Mouse (Mus musculus): ENCODE data around the gene Gm614. TPM values are rescaled to one million over a fixed set of nuclear protein-coding genes. Genes with fewer than 3 reads are reported as not detected.

Gene Gm614
- total RNA-seq (2015), result 1.0 TPM in 1 of 2 replicates, not detected in the other
- total RNA-seq (2017), result not detected in 2 replicates

- ATAC-seq (ENCODE audit: poor library complexity, severe bottlenecking), result no peak
These were observed at the start of gene Gm614 for GRCm38 (mm10) chrX:101263892-101264291. TSS of gene Gm614 (minus strand) at chrX:101263992.

DNA sequence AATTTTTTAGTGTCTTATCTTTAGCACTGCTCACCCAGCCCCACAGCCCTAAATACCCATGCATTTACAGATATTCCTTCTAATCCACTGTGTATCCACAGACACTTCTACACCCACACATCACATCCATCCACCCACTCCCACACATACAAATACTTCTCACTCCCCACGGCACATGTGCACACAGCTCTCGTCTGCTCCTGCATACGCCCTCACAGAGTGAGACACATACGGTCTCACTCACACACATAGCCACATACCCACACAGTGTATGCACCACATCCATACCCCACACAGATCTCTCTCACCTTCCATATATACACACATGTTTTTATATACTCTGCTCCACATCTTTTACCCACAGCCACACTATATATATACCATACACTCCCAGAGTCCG, 45.5 kb upstream of the Gm614 start:
- ATAC-seq (ENCODE audit: poor library complexity, severe bottlenecking), result no peak

- ATAC-seq (ENCODE audit: poor library complexity, severe bottlenecking), result no peak
These were observed 40.9 kb upstream of the Gm614 start for GRCm38 (mm10) chrX:101304646-101305045.

DNA sequence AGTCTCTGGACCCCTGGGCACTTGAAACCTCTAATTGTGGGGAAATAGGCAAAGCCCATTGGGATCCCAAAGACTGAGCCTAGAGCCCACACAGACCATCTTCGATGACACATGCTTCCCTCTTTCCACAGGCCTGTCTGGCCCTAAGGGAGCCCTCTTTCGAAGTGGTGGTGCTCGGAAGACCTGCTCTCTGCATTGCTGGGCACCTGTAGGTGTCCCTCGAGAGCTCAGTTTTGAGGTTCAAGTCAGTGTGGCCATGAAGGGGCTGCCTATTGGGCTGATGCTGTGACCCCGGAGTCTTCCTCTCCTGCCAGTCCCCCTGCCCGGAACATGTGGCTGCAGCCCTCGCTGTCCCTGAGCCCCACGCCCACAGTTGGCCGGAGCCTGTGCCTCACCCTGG, 37.9 kb upstream of the Gm614 start:
- no peak for ATAC-seq (ENCODE audit: poor library complexity, severe bottlenecking)

DNA sequence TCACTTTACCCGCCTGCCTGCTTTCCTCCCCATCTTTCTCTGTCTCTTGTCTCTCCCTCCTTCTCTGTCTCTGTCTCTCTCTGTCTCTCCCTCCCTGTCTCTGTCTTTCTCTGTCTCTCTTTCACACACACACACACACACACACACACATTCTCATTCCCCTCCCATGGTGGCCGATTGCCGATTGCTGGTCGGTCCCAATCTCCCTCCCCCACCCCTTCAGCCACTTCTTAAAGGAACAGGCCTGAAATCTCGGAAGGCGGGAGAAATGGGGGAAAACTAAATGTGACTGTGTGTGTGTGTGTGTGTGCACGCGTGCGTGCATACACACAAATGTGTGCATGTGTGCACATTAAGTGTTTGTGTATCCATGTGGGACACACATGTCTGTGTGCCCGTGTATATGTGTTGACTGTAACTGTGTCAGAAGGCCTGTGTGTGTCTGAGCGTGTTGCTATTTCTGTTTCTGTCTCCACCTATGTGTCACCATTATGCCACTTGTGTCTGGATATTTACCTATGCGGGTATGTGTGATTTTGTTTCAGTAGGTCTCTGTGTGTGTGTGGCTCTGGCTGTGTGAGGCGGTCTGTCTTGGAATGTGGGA, 36.7 kb upstream of the Gm614 start:
- no peak for ATAC-seq (ENCODE audit: poor library complexity, severe bottlenecking)

DNA sequence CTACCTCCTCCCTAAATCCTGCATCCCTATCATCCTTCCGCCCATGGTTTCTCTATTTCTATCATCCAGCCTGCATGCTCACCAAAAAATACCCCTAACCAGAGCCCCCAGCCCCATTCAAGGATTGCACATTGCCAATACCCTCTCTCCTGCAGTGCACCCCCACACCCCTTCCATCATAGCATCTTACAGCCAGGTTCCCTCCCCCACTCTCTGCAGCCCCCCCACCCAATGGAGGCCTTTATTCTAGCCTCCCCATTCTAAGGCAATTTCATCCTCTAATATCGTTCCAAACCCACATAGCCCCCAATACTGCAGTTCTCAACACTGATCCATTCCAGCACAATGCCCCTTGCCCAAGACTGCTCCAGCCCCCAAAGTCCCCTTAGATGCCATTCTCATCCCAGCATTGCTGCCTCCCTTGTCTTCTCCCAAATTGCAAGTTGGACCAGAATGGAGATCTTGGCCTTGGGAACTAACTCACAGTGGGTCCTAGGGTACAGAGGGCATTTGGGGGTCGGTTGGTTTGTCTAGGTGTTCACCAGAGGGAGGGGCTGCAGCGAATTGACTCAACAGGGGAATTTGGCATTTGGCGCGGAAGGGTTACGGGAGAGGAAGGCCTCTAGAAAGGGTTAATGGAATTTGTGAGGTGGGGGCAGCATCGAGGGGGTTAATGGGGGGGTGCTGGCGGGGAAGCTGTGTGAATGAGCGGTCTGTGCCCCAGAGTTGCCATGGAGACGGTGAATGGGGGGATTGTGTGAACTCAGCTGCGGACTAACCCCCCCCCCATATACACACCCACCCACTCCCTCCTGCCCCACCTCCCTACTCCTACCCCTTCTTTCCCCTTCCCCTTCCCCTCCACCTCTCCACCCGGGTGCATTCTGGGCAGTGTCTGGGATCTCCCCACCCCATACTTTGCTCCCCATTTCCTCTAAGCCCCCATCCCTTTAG, 36.0 kb upstream of the Gm614 start:
- no peak for ATAC-seq (ENCODE audit: poor library complexity, severe bottlenecking)

GRCm38 (mm10) chrX:101299055-101299454, 35.3 kb upstream of the Gm614 start, which contains the start of gene Nlgn3:
TSS of gene Nlgn3 (plus strand) at chrX:101299168.
- ATAC-seq (ENCODE audit: poor library complexity, severe bottlenecking), result no peak

GRCm38 (mm10) chrX:101290111-101290510, 26.3 kb upstream of the Gm614 start:
- no peak for ATAC-seq (ENCODE audit: poor library complexity, severe bottlenecking)

DNA sequence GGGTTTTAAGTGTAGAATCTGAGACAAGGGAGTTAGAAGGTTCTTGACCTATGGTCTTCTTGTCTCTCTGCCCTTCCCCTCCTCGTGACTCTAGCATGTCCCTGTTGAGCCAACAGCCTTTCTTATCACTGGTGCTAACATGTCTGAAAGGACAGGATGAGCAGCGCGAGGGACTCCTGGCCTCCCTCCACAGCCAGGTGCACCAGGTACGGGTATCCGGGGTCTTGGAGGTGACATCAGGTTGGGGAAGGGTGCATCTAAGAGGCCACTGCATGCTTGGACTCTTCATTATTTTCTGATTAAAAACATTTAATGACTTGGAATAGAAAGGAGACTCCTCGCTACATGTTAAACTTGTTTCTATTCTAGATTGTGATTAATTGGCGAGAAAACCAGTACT, 25.2 kb upstream of the Gm614 start:
- ATAC-seq (ENCODE audit: poor library complexity, severe bottlenecking), result no peak

- no peak for ATAC-seq (ENCODE audit: poor library complexity, severe bottlenecking)
These were observed 24.6 kb upstream of the Gm614 start for GRCm38 (mm10) chrX:101288432-101288831.

GRCm38 (mm10) chrX:101287543-101287942, 23.8 kb upstream of the Gm614 start:
- ATAC-seq (ENCODE audit: poor library complexity, severe bottlenecking), result no peak

- no peak for ATAC-seq (ENCODE audit: poor library complexity, severe bottlenecking)
These were observed 22.3 kb upstream of the Gm614 start for GRCm38 (mm10) chrX:101285953-101286670.

DNA sequence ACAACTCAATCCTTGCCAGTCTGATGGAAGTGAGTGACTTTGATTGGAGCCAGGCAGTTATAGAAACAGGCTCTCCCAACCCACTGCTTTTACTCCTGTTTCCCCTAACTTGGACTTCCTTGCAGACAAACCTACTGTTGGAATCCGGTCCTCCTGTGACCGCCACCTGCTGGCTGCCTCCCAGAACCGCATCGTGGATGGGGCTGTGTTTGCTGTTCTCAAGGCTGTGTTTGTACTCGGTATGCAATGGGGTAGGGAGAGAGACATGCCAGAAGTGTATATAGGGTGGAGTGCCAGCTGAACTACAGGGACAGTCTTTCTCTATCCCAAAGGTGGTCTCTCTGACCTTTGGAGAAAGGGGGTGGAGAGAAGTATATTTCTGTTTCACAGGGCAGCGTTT, 21.7 kb upstream of the Gm614 start:
- peak; percentile 72 for ATAC-seq (ENCODE audit: poor library complexity, severe bottlenecking)

GRCm38 (mm10) chrX:101282813-101283212, 19.0 kb upstream of the Gm614 start:
- ATAC-seq (ENCODE audit: poor library complexity, severe bottlenecking), result no peak

DNA sequence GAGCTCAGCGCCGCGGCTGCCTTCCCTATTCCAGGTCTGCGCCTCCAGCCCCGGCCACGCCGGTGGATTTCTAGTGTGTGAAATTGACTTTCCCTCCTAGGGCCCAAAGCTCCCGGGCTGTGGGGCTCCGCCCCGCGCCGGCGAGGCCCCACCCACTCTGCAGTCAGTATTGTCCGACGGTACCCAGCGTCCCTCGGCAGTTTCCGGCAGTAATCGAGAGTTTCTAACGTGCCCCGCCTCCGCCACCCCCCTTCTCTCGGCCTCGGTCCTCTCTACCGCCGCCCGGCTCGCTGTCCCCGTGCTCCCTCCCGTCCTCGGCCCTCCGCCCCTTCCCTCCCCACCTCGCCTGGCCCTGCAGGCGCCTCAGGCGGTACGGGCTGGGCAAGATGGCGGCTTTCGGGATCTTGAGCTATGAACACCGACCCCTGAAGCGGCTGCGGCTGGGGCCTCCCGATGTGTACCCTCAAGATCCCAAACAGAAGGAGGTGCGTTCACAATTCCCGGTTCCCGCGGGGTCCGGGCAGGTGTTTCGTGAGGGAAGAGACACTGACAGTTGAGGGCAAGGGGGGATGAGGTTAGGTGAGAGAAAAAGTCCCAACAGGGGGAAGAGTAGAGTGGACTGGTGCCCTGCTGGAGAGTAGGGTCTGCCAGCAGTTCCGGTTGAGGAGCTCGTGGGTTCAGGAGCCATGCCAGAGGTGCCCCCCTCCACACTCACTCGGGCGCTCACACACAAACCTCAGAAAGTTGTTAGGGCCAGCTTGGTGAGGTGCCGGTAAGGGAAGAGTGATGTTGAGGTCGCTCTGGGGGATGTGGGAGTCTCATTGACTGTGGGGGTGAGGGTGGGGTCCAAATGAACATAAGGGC, 10.3 kb upstream of the Gm614 start, which contains the start of gene Med12:
TSS of gene Med12 (plus strand) at position 156 of the 864 bp plus-strand sequence.
- peak; percentile 99 for ATAC-seq (ENCODE audit: poor library complexity, severe bottlenecking)

GRCm38 (mm10) chrX:101273410-101273809, 9.6 kb upstream of the Gm614 start:
- no peak for ATAC-seq (ENCODE audit: poor library complexity, severe bottlenecking)

DNA sequence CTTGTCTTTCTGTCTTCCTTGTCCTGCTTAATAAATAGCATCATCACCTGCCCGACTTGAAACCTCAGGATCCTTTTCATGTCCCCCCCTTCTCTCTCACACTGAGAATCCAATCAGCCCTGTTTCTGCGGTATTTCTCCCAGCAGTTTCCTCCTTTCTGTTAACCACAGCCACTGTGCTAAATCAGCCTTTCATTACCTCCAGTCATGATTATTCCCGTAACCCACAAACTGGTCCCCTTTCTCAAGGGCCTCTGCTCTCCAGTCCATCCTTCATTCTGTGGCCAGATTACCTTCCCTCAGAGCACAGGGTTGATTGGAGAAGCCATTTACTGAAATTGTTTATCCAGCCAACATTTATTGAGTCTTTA, 4.9 kb upstream of the Gm614 start, which contains the start of gene Gm20489:
TSS of gene Gm20489 (minus strand) at position 269 of the 370 bp plus-strand sequence.
- ATAC-seq (ENCODE audit: poor library complexity, severe bottlenecking), result peak; percentile 39

- peak; percentile 89 for ATAC-seq (ENCODE audit: poor library complexity, severe bottlenecking)
These were observed 4.4 kb upstream of the Gm614 start, which contains the start of gene Il2rg for GRCm38 (mm10) chrX:101268025-101268754. TSS of gene Il2rg (minus strand) at chrX:101268255.

DNA sequence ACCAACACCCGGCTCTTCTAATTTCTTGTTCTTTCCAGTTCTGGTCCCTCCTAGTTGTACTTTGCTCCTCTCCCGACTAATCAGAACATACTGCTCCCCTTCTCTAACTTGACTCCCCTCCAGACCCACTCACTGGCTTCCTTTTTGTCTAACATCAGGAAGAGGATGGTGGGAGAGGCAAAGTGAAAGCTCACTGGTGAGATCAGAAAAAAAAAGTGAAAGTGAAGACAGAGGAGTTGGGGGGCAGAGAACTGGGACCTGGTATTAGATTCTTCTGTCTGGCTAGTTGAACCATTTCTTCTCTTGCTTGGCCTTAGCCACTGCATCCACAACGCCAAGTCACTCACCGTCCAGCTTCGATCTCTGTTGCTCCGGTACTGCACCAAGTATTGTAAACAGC, 2.8 kb upstream of the Gm614 start:
- no peak for ATAC-seq (ENCODE audit: poor library complexity, severe bottlenecking)
